Mouse (Mus musculus): ENCODE results near the gene Sox30.

DNA sequence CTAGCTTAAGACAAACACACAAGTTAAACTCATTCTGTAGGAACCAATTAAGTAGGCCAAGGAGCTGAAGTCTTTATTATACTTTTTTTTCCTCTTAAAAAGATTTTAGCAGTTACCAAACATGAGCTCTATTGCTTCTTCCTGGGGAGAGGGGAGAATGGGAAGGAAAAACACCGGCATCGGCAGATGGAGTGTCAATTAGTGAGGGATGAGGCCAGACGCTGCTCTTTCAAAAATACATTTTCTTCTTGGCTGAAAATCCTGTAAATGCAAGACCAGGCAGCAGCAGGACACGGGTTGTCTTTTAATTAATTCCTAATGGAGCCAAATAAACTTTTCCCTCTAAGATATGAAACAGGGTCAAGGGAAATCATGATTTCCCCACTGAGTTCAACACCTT is 33.3 kb upstream of the Sox30 start:
- no peak for TF ChIP-seq MAX (IDR thresholded peaks at IDR 0.05; ENCODE audit: low read length)
- TF ChIP-seq MYC (IDR thresholded peaks at IDR 0.05; ENCODE audit: low read depth, low read length) = no peak
- TF ChIP-seq POLR2AphosphoS2 (IDR thresholded peaks at IDR 0.05; ENCODE audit: low read depth, low read length) = no peak
- no peak for TF ChIP-seq ZMIZ1 (IDR thresholded peaks at IDR 0.05; ENCODE audit: low read depth, low read length)
- TF ChIP-seq EP300 (IDR thresholded peaks at IDR 0.05; ENCODE audit: low read length) = no peak
- no peak for TF ChIP-seq CTCF (conservative IDR thresholded peaks at IDR 0.05 in 1 of 2, IDR thresholded peaks at IDR 0.05 in 1 of 2; ENCODE audit: low read depth in 2 of 2, low read length in 2 of 2)
- TF ChIP-seq POLR2A (IDR thresholded peaks at IDR 0.05; ENCODE audit: low read depth, low read length) = no peak
- no peak for TF ChIP-seq SMC3 (IDR thresholded peaks at IDR 0.05; ENCODE audit: low read depth, low read length)
- TF ChIP-seq RCOR1 (conservative IDR thresholded peaks at IDR 0.05; ENCODE audit: low read depth, low read length) = no peak
- TF ChIP-seq MAZ (IDR thresholded peaks at IDR 0.05; ENCODE audit: low read depth, low read length) = no peak
